Mouse (Mus musculus): ENCODE measurements around the gene Prkch. TPM values are rescaled to one million over a fixed set of nuclear protein-coding genes. Genes with fewer than 3 reads are reported as not detected.

Prkch gene
- polyA plus RNA-seq, 1 experiment from 2014 or later, result 4.0 TPM

DNA sequence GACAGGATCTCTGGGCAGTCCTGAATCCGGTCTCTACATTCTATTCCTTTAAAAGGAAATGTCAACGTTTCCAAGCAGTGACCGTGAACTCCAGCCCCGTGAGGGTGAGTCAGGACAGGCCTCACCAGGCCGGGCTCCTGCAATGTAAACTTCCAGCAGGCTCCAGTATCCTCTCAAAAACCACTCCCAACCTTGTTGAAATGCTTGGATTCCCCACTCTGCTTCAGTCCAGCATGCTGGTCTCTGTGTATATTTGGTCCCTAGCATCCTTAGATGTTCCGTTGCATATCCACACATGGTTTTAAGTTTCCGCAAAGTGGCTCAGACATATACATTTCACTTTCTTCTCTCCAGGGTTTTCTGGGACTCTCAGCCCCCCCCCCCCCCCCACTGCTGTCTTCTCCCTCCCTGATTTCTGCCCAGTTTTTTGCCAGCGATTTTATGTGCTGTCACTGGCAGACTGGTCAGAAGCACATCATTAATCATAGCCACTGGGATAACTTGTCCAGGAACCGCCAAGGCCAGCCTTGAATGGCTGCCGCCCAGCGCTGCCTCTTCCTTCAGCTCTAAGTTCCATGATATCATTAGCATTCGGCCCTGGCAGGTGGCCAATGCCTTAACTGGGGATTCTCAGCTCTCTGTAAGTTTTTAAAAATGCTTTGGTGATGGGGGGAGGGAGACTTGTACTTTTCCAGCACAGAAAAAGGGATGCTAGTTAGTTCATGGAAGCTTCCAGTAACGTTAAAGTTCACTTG lies 225.6 kb downstream of the Prkch start:
- Histone ChIP-seq H3K27me3 (ENCODE audit: low read depth, poor library complexity, severe bottlenecking) (no peaks in the 10 kb centered on the region), H3K36me3 (no peaks in the 10 kb centered on the region), H3K4me1 (0 out of 2 replicates have a peak, but pooled peaks cover 7% of the 10 kb centered on the region), H3K4me3 (no peak overlapping the region), H3K9me3 (replicated peaks) (no peaks in the 10 kb centered on the region), H3K27ac (replicated peaks) (no peak overlapping the region)
- 77% methylated on average over 13 of the region's 13 CpGs for WGBS
- DNase-seq (ENCODE audit: low spot score), result no peak

DNA sequence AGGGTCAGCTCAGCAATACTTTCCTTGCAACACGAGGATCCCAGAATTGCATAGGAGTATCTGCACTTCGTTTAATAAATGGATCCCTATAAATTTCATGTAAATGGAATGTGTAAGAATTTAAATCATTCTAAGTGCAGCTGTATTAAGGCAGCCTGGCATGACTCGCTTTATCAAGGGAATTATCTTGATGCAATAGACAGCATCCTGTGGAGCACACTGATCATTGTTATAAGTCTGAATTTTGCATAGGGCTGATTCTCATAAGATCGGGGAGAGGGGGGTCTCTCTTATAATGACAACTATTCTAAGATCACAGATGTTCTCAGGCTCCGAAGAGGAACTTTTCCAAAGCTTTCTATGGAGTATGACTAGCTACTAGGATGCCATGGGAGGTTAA lies 226.3 kb downstream of the Prkch start:
- DNase-seq (ENCODE audit: low spot score), result no peak
- no peak overlapping the region for H3K27ac ChIP-seq (replicated peaks)
- H3K4me3 ChIP-seq, result no peak overlapping the region
- H3K4me1 ChIP-seq, result 0 out of 2 replicates have a peak, but pooled peaks cover 7% of the 10 kb centered on the region
- no peaks in the 10 kb centered on the region for H3K9me3 ChIP-seq (replicated peaks)
- H3K27me3 ChIP-seq (ENCODE audit: low read depth, poor library complexity, severe bottlenecking), result no peaks in the 10 kb centered on the region
- no peaks in the 10 kb centered on the region for H3K36me3 ChIP-seq
- WGBS, result 86% methylated on average over 5 of the region's 5 CpGs

DNA sequence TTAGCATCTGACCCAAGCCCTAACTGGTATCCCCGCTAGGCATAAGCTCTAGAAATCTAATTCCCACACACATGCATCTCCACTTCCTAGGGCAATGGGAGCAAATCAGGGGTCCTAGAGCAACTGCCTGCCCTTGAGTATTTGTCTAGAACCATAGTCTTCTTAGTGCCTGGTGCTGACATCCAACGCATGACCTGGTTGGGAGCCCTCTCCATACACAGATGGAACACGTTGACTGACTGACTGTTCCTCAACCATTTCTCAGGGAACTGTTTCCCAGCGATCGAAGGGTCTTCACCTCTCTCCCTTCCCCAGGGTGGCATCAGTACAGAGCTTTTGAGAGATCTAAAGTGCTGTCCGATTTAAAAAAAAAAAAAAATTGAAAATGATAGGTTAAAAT lies 227.6 kb downstream of the Prkch start:
- 86% methylated on average over 6 of the region's 6 CpGs for WGBS
- H3K4me3 ChIP-seq, result no peak overlapping the region
- no peak for DNase-seq (ENCODE audit: low spot score)
- no peaks in the 10 kb centered on the region for H3K27me3 ChIP-seq (ENCODE audit: low read depth, poor library complexity, severe bottlenecking)
- H3K27ac ChIP-seq (replicated peaks), result no peak overlapping the region
- H3K9me3 ChIP-seq (replicated peaks), result no peaks in the 10 kb centered on the region
- no peaks in the 10 kb centered on the region for H3K36me3 ChIP-seq
- 0 out of 2 replicates have a peak, but pooled peaks cover 7% of the 10 kb centered on the region for H3K4me1 ChIP-seq

DNA sequence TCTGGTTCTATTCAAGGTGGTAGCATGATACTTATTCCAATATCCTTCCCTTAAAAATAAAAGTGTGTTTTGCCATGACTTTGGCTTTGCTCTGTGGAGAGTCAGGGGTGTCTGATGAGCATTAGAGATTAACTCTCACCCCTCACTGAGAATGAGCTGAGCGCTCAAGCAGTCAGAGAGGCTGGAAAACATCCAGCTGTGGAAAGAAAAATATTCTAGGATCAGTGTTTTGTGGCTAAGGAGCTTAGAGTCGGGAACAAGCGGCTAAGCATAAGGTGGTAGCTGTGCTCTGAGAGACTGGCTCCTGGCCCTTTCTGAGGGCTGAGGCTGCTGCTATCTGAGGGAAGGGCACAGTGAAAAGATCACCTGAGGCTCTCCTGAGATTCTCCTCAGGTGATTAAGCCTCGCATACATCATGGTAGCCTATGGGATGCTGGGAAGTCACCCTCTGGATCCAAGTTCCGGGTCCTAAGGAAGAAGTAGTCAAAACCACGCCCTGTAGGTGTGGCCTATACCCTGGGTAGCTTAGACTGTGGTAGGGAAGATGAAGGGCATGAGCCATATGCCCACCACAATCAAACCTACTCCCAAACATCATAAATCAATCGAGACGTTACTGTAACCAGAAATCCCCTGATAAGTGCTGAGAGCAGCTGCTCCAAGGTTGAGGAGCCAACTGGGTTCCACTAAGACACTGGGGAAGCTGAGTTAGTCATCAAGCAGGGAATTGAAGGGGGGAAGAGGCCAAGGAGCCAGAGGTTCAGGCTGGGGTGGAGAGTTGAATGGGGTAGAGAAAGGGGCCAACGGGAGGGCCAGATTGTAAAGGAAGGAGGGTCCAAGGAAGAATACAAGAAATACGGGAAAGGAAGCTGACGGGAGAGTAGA lies 228.7 kb downstream of the Prkch start:
- Histone ChIP-seq H3K36me3 (no peaks in the 10 kb centered on the region), H3K27ac (replicated peaks) (no peak overlapping the region), H3K4me3 (no peak overlapping the region), H3K9me3 (replicated peaks) (no peaks in the 10 kb centered on the region), H3K4me1 (0 out of 2 replicates have a peak, but pooled peaks cover 7% of the 10 kb centered on the region), H3K27me3 (ENCODE audit: low read depth, poor library complexity, severe bottlenecking) (no peaks in the 10 kb centered on the region)
- WGBS, result 70% methylated on average over 11 of the region's 11 CpGs
- DNase-seq (ENCODE audit: low spot score), result no peak

DNA sequence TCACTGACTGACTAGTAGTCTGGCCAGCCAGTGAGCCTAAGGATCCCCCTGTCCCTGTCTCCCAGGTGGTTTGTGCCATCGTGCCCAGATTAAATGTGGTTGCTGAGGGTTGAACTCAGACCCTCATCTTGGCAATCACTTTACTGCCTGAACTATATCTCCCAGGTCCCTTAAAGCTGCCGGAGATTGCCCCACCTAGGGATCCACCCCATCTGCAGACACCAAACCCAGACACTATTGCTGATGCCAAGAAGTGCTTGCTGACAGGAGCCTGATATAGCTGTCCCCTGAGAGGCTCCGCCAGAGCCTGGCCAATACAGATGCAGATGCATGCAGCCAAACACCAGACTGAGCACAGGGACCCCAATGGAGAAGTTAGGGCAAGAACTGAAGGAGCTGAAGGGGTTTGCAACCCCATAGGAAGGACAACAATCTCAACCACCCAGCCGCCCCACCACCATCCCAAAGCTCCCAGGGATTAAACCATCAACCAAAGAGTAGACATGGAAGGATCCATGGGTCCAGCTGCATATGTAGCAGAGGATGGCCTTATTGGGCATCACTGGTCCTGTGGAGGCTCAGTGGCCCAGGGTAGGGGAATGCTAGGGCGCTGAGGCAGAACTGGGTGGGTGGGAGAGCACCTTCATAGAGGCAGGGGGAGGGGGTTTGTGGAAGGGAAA lies 229.6 kb downstream of the Prkch start:
- Histone ChIP-seq H3K4me3 (no peak overlapping the region), H3K27ac (replicated peaks) (no peak overlapping the region), H3K36me3 (no peaks in the 10 kb centered on the region), H3K4me1 (peaks cover 7% of the 10 kb centered on the region; the same call in 1 of the 2 replicates), H3K9me3 (replicated peaks) (no peaks in the 10 kb centered on the region), H3K27me3 (ENCODE audit: low read depth, poor library complexity, severe bottlenecking) (no peaks in the 10 kb centered on the region)
- WGBS, result 93% methylated on average over 5 of the region's 5 CpGs
- DNase-seq (ENCODE audit: low spot score), result no peak

DNA sequence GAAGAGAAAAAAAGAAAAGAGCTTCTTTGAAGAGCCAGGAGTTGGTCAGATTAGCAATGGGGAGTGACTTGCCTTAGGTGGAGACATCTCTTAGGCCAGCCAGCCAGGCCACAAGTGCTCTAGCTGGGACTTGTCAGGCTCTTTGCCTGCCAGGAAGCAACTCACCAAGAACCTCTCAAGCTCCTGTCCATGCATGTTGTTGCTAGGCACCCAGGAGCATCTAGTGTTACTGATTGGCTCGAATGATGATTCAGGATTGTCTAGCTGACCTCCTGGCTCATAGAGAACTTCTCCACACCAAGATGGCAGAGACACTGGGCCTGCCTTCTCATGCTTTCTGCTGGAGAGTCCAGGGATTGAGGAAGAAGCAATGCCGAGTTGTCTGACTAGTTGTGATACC lies 230.3 kb downstream of the Prkch start:
- Histone ChIP-seq H3K4me3 (no peak overlapping the region), H3K27ac (replicated peaks) (no peak overlapping the region), H3K27me3 (ENCODE audit: low read depth, poor library complexity, severe bottlenecking) (no peaks in the 10 kb centered on the region), H3K9me3 (replicated peaks) (no peaks in the 10 kb centered on the region), H3K4me1 (peaks cover 7% of the 10 kb centered on the region; the same call in 1 of the 2 replicates), H3K36me3 (no peaks in the 10 kb centered on the region)
- DNase-seq (ENCODE audit: low spot score), result no peak
- WGBS, result 93% methylated on average over 2 of the region's 2 CpGs

DNA sequence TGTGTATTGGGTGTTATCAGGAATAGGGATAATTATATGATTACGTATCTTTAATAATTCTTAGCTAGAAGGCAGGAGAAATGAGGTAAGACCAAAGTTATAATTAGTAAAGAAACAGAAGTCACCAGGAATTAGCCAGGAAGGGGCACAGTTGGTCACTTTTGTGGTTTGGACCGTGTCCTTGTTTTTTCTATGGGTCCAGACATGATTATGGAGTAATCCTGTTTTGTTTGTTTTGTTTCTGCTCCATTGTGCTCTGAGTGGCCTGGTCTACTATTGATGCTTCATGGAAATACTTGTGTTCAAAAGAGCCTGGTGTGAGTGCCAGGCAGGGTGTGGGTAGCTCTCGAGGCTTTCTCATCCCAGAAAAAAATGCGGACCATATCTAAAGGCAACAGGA lies 230.9 kb downstream of the Prkch start:
- 75% methylated on average over 4 of the region's 4 CpGs for WGBS
- peaks cover 3% of the 10 kb centered on the region; the same call in 1 of the 2 replicates for H3K4me1 ChIP-seq

DNA sequence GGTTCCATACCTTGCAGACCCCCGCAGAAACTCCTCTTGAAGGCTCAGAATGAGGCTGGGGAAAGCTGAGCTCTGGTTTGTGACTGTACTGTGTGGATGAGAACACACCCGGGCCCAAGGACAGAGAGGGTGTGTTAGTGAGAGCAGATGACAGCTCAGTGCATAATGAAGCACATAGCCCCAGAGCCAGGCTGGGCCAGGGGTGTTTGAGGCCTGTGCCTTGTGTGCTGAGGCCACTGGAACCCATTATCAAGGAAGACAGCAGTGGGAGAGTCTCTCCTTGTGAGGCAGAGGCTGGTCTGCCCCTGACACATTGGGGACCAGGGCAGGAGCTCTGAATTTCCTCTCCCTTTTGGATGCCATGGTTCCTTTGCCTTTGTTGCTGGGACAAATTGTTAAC lies 231.3 kb downstream of the Prkch start:
- 72% methylated on average over 2 of the region's 2 CpGs for WGBS

More for the DNA sequence above, 230.9 kb downstream of the Prkch start:
- Histone ChIP-seq H3K27me3 (ENCODE audit: low read depth, poor library complexity, severe bottlenecking) (no peaks in the 10 kb centered on the region), H3K4me3 (no peak overlapping the region), H3K27ac (replicated peaks) (no peak overlapping the region), H3K36me3 (no peaks in the 10 kb centered on the region), H3K9me3 (replicated peaks) (no peaks in the 10 kb centered on the region)
- DNase-seq (ENCODE audit: low spot score), result no peak

DNA sequence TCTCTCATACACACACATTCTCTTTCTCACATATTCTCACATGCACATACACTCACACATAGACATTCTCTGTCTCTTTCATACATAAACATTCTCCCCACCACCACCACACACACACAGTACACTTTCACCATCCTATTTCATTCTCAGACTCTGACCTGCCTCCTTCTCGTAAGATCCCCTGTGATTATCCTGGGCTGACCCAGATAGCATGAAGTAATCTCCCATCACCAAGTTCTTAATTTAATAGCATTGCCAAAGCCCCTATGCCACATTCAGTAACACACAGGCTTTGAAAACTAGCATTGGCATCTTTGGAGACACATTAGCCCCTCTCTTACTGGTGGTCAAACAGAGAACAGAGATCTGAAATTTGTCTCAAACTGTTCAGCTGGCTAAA lies 232.3 kb downstream of the Prkch start:
- Histone ChIP-seq H3K27ac (replicated peaks) (no peak overlapping the region), H3K9me3 (replicated peaks) (no peaks in the 10 kb centered on the region), H3K4me1 (peaks cover 3% of the 10 kb centered on the region; the same call in 1 of the 2 replicates), H3K27me3 (ENCODE audit: low read depth, poor library complexity, severe bottlenecking) (no peaks in the 10 kb centered on the region), H3K36me3 (no peaks in the 10 kb centered on the region), H3K4me3 (no peak overlapping the region)
- WGBS, result 85% methylated on average over 1 of the region's 1 CpGs
- no peak for DNase-seq (ENCODE audit: low spot score)

More for the DNA sequence above, 231.3 kb downstream of the Prkch start:
- Histone ChIP-seq H3K27me3 (ENCODE audit: low read depth, poor library complexity, severe bottlenecking) (no peaks in the 10 kb centered on the region), H3K4me1 (peaks cover 3% of the 10 kb centered on the region; the same call in 1 of the 2 replicates), H3K4me3 (no peak overlapping the region), H3K27ac (replicated peaks) (no peak overlapping the region), H3K9me3 (replicated peaks) (no peaks in the 10 kb centered on the region), H3K36me3 (no peaks in the 10 kb centered on the region)
- DNase-seq (ENCODE audit: low spot score), result no peak

DNA sequence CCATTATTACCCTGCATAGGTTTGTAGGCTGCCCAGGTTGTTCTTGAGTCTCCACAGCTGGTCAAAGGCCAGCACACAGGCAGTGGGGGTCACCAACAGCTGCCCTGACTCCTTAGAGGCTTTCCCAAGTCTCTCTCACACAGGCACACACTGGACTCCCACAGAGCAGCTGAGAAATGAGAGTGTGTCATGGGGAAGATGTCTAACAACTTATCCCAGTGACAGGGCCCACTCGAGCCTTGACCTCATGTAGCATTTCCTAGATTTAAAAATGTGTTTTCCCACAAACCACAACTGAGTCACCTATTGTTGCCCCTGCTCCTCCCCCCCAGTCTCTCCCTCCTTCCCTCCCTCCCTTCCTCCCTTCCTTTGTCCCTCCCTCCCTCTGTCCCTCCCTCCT lies 234.2 kb downstream of the Prkch start:
- no peaks in the 10 kb centered on the region for H3K36me3 ChIP-seq
- no peak for DNase-seq (ENCODE audit: low spot score)
- WGBS, result 72% methylated on average over 1 of the region's 1 CpGs
- no peak overlapping the region for H3K27ac ChIP-seq (replicated peaks)
- no peaks in the 10 kb centered on the region for H3K27me3 ChIP-seq (ENCODE audit: low read depth, poor library complexity, severe bottlenecking)
- H3K4me3 ChIP-seq, result no peak overlapping the region
- no peaks in the 10 kb centered on the region for H3K9me3 ChIP-seq (replicated peaks)
- no peaks in the 10 kb centered on the region; the same call in 1 of the 2 replicates for H3K4me1 ChIP-seq

DNA sequence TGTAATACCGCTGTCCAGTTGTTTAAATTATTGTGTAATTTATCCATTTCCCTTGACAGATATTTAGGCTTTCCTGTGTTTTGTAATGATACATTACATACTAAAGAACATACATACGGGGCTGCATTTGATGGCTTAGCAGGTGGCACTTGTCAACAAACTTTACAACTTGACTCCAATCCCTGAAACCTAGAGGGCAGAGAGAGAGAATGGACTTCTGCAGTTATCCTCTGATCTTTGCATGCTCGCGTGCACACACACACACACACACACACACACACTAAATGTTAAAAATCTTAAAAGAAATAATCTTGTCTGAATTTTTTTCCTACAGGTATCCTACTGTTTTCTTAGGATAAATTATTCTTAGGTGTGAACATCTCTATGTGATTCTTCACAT lies 236.6 kb downstream of the Prkch start:
- H3K27ac ChIP-seq (replicated peaks), result no peak overlapping the region
- no peak for DNase-seq (ENCODE audit: low spot score)
- H3K36me3 ChIP-seq, result no peaks in the 10 kb centered on the region
- no peaks in the 10 kb centered on the region for H3K27me3 ChIP-seq (ENCODE audit: low read depth, poor library complexity, severe bottlenecking)
- no peaks in the 10 kb centered on the region; the same call in 1 of the 2 replicates for H3K4me1 ChIP-seq
- no peaks in the 10 kb centered on the region for H3K9me3 ChIP-seq (replicated peaks)
- WGBS, result 91% methylated on average over 4 of the region's 4 CpGs
- H3K4me3 ChIP-seq, result no peak overlapping the region

DNA sequence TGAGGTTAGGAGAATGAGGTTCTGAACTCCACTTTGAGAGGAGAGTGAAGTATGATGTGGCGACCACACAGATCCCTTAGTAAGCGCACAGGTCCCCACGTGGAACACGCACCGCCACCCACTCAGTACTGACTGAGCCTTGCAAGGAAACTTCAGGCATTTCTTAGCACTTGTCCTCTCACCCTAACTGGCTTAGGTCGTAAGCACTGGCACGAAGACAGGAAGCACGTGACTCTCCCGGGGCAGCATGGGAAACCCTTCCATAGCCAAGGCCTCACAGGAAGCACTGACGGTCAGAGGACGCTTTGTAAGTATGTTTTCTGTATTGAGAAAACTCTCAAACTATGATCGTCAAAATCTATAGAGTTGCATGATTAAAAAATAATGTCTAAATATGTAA lies 237.7 kb downstream of the Prkch start:
- Histone ChIP-seq H3K36me3 (no peaks in the 10 kb centered on the region), H3K9me3 (replicated peaks) (no peaks in the 10 kb centered on the region), H3K4me3 (no peak overlapping the region), H3K27ac (replicated peaks) (no peak overlapping the region), H3K27me3 (ENCODE audit: low read depth, poor library complexity, severe bottlenecking) (no peaks in the 10 kb centered on the region), H3K4me1 (no peaks in the 10 kb centered on the region; the same call in 1 of the 2 replicates)
- DNase-seq (ENCODE audit: low spot score), result no peak
- 86% methylated on average over 12 of the region's 12 CpGs for WGBS

Measured in midbrain, embryonic 10.5 days (tissue).